Mouse (Mus musculus) heart, postnatal 10 days (tissue): ENCODE results near the gene Wnt16. TPM values are rescaled to one million over a fixed set of nuclear protein-coding genes. Genes with fewer than 3 reads are reported as not detected.
"Not testable (repeated sequence)": the region's sequence is repeated elsewhere in the genome, so short reads cannot be mapped to it uniquely, and the experiment has no call there.

Experiments used
- DNase-seq, 2 experiments: peaks; one replicate each; pipeline ENCODE4 v3.0.0; 2021
- intact Hi-C: fragments of 180-260 bp; cut with DNase I; formaldehyde crosslinking; loops from one replicate; pipeline ENCODE4 v1.15.1; 2025
- total RNA-seq, 2 experiments: library from RNA; stranded (reverse); gene quantifications; 2 replicates each; pipeline ENCODE4 v1.2.3; 2021

Wnt16 gene
- under 1 TPM; 0.38 to 0.64 TPM for total RNA-seq

DNA sequence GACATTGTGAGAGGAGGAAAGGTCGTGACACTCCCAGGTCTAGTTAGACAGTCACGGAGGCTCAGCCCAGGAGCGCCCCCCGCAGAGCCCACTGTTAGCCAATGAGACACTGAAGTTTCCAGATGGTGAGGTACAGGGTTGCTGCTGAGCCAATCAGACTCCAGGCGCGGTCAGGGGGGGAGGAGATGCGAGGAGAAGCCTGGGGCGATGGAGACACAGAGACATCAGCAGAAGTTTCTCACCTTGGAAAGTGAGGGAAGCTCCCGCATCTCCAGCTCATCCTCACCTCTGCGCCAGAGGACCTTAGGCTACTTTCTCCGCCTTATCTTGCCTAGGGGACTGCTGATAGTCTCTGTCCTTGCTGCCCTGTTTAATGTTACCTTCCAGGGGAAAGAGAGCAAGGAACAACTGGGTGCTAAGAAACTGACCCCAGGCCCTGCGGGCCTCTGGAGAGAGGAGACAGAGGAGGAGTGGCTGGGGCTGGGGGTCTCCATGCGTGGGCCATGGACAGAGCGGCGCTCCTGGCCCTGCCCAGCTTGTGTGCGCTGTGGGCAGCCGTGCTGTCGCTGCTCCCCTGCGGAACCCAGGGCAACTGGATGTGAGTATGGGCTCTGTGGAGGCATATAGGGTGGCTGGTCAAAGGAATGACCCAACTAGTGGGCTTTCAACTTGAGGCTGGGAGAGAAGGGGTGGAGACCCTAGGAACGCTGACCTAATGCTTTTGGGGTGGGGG is at the start of gene Wnt16:
Wnt16 (plus strand) TSS at position 224 of the 733 bp plus-strand sequence.
- intact Hi-C loops: no loop called here
- DNase-seq: peak in 1 of 2 experiments; percentile 6

DNA sequence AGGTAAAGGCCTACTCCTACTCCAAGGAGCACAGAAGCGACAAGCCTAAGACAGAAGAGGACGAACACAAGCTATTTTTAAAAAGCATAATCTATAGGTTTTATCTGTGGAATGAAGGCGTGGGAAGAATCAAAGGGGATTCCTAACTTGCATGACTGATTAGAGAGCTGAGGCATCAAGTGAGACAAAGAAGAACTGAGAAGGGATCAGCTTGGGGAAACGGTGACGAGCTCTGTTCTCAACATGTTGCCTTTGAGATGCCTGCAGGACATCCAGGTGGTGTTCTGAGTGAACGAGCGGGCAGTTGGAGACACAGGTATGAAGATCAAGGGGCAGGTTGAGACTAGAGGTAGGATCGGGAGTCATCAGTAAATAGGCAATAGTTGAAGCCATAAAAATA is 44.7 kb upstream of the Wnt16 start:
- intact Hi-C loops: no loop called here
- DNase-seq: no peak

DNA sequence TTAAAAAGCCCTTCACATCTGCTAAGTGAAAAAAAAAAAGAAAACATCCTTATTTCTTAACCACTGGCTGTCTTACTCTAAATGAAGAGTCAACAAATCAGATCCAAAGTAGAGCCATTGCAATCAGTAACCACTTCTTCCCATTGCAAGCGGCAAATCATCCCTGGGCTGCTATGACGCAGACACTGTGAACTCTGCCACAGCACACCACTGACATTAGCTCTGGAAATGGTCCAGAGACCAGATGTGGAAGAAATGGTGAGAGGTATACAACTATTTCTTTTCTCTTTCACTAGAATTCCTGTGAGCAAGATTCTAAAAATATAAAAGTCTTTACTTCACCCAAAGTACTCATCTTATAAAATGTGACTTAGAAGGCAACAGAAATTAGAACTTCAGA is 41.3 kb upstream of the Wnt16 start:
- intact Hi-C loops: no loop called here

DNA sequence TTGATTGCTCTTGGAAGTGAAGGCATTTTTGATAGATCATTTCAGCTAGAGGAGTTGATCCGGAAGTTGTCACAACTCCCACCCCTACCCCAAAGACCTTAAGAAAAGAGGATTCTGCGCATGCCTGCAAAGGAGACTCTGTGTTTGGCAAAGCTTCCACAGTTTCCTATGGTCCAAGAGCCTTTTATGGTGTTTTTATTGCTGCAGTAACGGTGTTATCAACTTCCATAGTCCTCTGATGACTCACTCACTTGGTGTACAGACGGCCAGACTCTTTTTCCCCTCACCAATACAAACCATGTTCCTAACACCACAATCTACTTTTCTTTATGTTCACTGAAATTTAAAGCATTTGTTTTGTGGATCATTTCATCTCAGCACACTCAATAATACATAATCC is 29.2 kb upstream of the Wnt16 start:
- DNase-seq: no peak
- intact Hi-C loops: no loop called here

More for the DNA sequence above, 41.3 kb upstream of the Wnt16 start:
- DNase-seq: no peak

DNA sequence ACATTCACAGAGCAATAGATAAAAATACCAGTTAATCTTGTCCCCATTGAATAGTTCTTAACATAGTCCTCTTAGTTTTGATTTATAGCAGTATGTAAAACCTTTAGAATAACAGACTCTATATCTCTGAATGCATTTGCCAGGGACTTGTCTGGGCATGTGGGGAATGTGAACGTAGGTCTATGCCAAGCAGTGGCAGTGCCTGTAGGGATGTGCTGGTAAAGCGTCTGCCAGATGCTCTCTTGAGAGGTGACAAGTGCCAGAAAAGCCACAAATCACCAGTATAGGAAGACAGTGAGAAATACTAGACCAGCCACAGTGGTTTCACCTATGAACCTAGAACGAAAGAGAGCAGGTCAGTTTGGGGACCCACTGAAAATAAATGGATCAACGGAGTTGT is 25.5 kb upstream of the Wnt16 start:
- intact Hi-C loops: no loop called here
- DNase-seq: no peak

DNA sequence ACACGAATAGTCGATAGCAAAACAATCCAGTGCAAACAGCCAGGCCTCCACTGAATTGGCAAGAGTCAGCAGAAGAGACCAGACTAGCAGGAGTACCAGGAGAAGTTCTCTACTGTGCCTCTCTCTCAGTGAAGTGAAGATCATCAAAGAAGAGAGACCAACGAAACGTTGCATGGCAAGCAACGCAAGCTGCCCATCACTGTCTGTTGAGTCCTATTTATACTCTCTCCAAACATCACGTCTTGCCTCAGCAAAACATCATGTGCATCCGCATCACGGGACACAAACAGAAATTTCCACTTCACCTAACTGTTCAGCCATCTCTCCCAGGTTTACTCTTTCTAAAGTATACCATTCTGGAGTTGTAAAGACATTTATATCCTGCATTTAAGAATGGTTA is 23.9 kb upstream of the Wnt16 start:
- intact Hi-C loops, DNase-seq: not testable (repeated sequence)

DNA sequence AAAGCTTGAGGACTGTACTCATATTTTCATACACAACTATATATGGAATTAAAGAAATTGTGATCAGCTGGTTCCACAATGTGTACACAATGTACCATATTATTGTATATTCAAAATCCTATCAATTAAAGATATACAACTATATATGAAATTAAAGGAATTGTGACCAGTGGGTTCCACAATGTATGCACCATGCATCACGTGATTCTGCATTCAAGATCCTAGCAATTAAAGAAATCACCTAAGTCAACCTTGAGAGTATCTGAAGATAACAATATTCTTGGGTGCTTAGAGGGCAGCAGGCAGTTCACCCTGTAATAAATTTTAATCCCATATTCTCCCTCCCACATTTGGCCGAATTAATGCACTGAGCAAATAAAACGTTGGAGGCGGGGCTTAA is 22.0 kb upstream of the Wnt16 start:
- intact Hi-C loops: no loop called here
- DNase-seq: no peak

DNA sequence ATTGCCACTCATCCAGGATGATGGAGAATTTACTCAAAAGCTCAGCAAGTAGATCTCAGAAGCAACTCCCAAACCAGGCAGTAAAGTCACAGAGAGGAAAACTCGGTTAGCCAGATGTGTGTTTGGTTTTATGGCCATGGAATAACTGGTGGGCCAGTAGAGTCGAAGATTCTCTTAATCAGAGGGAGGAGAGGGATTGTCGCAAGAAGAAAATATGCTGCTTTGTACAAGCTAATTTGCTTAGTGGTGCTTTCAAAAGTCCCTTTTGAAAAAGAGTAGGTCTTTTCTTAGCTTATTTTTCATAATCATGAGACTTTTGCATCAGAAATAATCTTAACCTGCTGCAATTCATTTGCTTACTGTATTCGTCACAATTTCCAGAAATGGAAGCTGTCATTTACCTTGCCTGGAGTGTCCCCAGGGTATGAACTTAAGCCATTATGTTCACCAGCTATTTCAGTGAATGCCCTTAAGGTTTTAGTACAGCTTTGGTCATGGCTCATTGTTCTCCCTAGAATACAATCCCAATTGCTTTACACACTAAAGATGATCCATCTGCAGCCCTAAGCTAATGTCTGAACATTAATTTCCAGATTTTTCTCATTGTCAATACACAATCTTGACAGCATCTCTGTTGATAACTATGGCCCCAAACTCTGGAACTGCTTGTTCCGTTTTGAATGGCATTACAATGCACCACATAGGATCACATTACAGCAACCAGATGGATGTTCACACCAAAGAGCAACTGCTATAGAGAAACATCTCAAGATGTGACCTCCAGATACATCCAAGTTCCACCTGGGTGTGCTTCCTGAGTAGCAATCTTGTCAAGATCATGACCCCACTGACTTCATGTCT is 20.0 kb upstream of the Wnt16 start:
- intact Hi-C loops: no loop called here
- no peak for DNase-seq

DNA sequence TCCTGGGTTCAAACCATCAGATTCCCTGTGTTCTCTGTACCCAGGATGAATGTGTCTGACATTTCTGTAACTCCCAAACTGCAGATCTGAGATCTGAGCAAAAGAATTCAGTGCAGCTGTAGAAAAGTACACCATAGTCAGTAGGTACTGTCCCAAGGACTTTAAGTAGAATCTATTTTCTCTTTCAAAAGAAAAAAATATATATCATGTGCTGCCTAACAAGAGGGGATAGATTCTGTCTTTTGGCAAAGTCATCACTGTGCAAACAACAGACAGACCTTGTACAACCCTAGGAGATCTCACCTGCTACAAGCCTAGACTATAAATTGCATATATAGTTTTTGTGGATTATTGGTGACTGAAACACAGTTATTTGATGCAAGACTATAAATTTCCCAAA is 19.4 kb upstream of the Wnt16 start:
- DNase-seq: no peak
- intact Hi-C loops: no loop called here

DNA sequence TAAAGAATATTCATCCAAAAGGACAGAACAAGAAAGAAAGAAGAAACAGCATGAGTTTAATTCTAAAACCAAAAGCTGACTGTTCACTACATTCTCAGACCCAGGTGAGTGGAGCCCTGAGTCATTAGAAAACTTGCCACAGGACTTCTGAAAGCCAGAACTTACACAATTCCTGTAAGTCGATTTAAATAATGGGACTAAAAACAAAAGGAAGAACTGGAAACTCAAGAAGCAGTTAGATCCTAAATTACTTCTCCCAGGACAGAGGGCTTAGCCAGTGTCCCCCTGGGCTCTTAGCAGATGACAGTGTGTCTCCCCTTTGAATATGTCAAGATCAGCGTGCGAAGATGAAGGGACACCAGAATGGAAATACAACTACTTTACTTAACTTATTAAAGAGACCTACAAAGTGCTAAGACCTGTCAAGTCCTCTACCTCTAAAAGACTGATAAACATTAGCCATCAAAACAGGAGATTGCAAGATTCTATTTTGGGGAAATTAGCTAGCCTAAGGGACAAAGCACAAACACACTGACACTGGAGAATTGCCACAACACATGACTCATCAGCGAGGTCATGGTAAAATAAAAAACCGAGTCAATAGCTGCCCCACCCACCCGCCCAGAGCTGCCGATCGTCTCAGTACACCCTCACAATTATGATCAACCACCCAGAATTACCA is 18.0 kb upstream of the Wnt16 start:
- peak; percentile 46 to 49 for DNase-seq
- intact Hi-C loops: no loop called here

DNA sequence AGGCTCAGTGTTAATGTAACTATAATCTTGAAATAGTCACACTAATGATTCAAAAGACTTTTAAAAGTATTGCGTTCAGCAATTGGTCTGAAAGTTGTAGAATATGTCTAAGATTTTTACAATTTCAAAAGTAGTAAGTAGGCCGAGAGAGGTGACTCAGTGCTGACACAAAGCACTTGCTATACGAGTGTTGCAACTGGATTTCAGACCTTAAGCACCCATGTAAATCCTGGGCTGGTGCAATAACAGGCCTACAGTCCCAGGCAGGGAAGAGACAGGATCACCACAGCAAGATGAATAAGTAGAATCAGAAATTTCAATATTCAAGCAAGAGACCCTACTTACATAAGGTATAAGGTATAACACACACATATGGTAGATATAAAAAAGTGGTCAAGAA is 10.1 kb upstream of the Wnt16 start:
- DNase-seq: no peak
- intact Hi-C loops: no loop called here

DNA sequence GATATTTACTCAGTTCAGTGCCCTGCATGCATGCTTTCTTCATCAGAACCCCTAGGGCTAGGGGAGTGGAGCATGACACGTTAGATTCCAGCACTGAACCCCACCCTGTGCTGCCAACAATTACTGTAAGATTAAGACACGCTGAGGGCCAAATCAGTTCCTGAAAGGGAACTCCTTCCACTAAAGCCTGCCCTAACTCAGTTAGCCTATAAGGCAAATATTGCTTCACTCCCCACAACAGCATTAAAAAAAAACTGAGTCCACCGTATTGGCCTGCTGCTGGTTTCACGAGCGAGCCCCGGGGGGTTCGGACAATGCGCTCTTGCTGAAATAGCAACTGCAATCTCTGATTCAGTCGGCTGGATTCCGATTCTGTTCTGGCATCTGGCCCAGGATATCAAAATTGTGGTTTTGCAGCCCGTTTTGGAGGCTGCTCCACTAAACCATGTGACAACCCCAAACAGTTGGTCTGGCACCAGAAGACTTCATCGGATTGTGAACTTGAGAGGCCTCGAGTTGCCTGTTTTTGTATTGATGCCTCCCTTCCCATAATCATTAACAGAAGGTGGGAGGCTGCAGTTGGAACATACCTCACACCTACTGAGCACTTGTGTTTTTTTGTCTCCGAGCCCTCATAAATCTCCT is 7.7 kb upstream of the Wnt16 start:
- intact Hi-C loops: no loop called here
- DNase-seq: peak; percentile 51 to 53

DNA sequence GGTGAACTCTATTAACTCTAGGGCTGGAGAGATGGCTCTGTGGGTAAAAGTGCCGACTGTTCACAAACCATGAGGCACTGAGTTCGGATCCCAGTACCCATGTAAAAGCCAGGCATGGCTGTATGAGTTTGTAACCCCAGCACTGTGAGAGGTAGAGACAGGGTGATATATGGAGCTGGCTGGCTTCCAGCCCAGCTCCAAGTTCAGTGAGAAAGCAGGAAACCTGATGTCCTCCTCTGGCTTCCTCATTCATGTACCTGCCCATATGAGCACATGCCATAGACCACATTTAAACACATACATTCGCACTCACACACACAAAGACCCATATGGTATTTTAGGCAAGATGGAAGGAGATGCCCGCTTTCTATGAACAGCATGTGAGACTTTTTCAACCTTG is 5.6 kb upstream of the Wnt16 start:
- DNase-seq: no peak
- intact Hi-C loops: no loop called here

DNA sequence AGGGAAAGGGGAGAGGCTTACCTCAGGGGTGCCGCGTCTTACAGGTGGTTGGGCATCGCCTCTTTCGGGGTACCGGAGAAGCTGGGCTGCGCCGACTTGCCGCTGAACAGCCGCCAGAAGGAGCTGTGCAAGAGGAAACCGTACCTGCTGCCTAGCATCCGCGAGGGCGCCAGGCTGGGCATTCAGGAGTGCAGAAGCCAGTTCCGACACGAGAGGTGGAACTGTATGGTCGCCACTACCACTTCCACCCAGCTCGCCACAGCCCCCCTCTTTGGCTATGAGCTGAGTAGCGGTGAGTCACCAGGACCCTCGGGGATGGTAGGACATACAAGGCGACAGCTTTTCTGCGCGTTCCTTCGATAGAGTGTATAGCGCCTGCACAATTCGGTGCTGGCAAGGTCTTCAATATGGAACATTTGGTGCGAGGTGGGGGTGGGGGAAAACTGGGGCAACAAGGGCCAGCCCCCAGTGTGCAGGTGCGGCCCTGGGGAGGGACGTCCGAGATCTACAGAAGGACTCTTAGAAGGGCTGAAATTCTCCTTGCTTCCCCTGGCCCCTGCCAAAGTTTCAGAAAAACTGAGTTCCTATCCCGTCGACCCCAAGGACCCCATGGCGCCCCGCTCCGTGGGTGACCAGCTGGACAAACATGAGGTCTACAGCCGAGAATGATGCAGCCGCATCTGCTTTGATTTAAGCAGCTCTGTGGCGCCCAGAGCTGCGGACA is 872 bp downstream of the Wnt16 start:
- intact Hi-C loops: no loop called here
- DNase-seq: peak; percentile 14 to 19

DNA sequence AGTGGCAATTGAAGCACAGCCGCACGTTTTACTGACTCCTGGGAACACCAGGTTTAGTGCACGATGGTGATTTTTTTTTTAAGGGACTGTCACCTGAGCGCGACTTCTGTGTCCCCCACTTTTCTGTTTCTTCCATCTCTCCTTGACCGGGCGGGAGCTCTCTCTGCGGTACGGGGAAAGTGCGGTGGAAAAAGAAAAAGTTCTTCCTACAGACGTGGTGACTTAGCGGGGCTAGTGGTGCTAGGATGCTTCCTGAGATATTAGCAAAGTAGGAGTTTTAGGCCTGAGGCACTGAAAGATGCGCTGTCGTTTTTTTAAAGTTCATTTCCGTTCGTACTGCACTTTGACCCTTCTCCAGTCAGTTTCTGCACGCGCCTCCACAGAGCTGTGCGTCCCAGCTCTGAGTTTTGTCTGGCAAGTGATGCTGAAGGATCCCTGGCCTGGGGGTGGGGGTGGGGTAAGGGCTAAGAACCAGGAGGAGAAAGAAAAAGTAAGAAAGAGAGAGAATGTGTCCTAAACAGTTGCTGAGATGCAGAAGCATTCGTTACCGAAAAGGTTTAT is 1.5 kb downstream of the Wnt16 start:
- intact Hi-C loops: no loop called here
- DNase-seq: no peak

DNA sequence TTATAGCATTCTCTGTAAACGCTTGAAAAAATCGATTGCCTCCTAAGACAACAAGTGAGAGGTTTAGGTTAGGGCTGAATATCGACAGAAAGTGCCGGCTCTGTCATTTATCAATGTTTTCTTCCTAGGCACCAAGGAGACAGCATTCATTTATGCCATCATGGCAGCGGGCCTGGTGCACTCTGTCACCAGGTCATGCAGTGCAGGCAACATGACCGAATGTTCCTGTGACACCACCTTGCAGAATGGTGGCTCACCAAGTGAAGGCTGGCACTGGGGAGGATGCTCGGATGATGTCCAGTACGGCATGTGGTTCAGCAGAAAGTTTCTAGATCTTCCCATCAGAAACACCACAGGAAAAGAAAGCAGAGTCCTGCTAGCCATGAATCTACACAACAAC is 2.8 kb downstream of the Wnt16 start:
- intact Hi-C loops: no loop called here
- no peak for DNase-seq

DNA sequence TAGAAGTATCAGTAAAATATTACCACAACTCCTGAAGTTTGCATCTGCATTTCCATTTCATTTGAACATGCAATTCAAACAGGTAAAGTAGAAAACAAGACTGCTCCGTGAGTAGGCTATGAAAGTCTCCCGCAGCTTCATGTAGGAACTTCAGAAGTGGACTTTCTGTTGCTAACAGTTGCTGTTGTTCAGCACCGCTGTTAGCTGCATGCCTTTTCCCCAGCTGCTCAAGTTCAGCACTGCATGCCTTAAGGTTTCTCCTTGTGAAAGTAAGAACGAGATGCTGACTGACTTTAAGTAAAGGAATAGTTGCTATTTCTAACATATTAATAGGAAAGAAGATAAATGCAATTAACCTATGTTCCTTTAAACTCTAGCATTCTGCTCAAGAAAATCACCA is 4.0 kb downstream of the Wnt16 start:
- intact Hi-C loops: no loop called here
- peak in 1 of 2 experiments; percentile 7 for DNase-seq

DNA sequence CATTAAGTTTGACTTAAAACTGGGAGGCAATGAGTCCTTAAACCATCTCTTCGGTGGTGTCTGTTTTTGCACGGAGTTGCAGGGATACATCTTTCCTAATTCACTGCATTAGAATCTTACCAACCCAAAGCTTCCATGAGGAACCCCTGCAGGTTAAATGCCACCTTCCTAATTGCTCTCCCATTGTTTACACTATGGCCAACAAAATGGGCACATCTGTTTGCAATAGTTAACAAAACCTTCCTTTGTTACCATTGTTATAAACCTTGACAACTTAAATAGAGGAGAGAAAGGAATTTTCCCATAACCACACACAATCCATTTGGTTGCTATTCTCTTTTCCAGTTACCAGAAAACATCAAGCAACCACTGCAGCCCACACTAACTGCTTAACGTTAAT is 5.9 kb downstream of the Wnt16 start:
- intact Hi-C loops: no loop called here
- no peak for DNase-seq

DNA sequence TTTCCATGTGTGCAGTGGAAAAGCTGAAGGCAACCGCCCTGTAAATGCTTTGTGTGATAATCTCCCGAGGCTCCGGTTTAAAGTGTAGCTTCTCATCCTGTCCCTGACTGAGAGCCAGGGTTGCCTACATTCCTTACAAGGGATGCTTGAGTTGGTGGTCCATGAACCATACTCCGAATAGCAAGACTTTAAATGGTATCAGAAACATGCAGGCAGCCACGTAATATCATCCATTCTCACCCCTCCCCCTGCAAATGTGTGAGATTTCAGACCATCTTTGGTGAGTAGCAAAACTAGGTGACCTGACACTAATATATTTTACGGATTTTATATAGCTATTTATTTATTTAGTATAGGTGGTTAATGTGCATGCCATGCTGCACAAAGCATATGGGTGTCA is 9.0 kb downstream of the Wnt16 start:
- DNase-seq: no peak
- intact Hi-C loops: no loop called here

DNA sequence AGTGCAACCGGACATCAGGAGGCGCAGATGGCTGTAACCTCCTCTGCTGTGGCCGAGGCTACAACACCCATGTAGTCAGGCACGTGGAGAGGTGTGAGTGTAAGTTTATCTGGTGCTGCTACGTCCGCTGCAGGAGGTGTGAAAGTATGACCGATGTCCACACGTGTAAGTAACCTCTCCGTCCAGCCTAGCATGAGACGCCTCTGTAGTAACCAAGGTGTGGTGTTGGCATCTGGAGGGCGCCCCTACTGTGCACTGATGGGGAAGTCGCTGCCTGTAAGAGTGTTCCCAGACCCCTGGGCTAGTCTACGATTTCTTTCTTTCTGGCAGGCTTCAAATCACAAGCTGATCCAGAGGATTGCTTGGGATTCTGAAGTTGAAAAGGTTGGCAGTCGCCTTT is 10.0 kb downstream of the Wnt16 start:
- DNase-seq: no peak
- intact Hi-C loops: no loop called here
